Mouse (Mus musculus): Measurements from ENCODE around the gene Eef1g.

- no peak for TF ChIP-seq CTCF (IDR thresholded peaks at IDR 0.05)
- TF ChIP-seq EP300 (IDR thresholded peaks at IDR 0.05) = no peak
These were observed 36.1 kb upstream of the Eef1g start for GRCm38 (mm10) chr19:8930771-8931170.

Measured in lung, postnatal 0 days (tissue).